Mouse (Mus musculus) layer of hippocampus, adult 8-10 months (tissue): ENCODE results near the gene Ormdl3. TPM values are rescaled to one million over a fixed set of nuclear protein-coding genes. Genes with fewer than 3 reads are reported as not detected.
A peak's percentile ranks its signal among the peaks of the same experiment; 100 is the strongest.

Experiments
- DNase-seq, 2 experiments: peaks; one replicate each; pipeline ENCODE4 v3.0.0; 2022; ENCODE audit warnings: low spot score in 2 of 2
- total RNA-seq, 4 experiments: library from RNA; stranded (reverse); gene quantifications; 2 replicates each; pipeline ENCODE4 v1.2.4; 2022

Ormdl3 gene
- total RNA-seq, 4 experiments from 2014 or later = 43.4 to 57.6 (median 48.9) TPM

- DNase-seq = no peak
Measured at GRCm38 (mm10) chr11:98588833-98589281, 1.7 kb upstream of the Ormdl3 start.

DNA sequence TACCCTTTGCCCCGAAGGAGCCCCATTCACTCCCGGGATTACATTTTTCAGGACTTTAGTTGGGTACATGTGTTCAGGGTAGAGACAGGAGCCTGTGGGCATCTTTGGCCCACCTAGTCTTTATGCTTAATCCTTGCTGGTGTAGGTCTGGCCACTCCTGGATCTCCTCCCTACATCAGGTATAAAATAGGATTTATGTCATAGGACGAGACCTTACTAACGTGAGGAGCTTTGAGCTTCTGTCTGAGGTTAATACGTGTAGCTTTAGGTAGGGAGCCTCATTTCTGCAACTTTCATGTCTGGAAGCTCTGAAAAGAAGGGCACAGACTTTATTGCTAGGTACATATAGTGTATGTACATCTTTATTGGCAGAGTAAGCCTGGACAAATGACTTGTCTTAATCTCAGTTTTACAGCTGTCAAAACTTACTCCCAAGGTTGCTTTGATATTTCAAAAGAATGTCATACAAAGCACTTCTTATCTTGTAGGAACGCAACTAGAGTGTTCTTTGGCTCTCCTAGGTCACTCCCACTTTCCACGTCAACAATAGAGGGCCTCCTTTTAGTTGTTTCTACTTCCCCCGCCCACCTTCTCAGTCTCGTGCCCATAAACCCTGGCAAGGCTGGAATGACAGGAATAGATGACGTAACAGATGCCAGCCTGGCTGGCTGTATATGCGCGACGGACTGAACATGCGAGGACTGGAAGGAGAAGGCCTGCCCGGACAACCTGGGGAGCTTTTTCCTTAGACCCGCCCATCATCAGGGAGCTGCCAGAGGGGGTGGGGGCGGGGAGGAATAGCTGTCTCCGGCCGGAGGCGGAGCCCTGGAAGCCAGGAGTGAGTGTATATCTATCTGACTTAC lies 747 bp upstream of the Ormdl3 start:
- DNase-seq = peak; percentile 41 to 50

GRCm38 (mm10) chr11:98586087-98586891 lies 879 bp downstream of the Ormdl3 start:
- DNase-seq = peak in 1 of 2 experiments; percentile 24

GRCm38 (mm10) chr11:98584629-98585177 lies 2.5 kb downstream of the Ormdl3 start:
- DNase-seq = no peak

DNA sequence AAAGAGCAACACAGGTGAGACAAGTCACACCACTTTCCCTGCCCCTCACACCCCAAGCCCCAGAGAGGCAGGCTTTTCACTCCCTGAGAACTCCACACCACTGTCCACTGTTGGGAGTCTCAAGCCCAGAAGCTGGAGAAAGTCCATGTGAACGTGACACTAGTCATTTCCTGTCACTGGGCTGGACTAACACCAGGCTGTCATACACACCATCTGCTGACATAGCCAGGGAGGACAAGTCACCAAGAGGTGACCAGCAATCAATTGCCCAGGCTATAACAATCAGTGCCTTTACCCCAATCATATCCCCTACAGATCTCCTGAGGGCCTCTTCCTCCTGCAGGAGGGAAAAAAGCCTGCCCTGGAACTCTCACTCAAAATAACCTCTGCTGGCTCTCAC lies 3.0 kb downstream of the Ormdl3 start:
- no peak for DNase-seq

DNA sequence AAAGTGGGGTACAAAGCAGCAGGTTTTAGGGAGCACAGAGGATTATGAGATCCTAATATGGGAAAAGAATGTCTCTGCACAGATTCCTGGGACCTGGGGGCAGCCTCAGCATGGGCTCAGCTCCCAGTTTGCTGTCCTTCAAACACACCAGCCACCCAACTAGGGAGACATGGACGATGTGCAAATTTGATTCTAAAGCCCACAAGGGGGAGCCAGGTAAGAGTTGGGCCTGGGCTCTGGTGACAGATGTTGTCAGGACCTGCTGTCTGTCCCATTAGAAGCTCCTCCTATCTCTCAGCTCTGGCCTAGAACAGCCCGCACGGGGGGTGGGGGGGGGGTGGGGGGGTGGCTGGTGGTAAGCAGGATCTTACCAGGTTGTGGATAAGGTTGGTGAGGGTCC lies 3.6 kb downstream of the Ormdl3 start:
- DNase-seq = no peak

- no peak for DNase-seq
Measured at GRCm38 (mm10) chr11:98583265-98583552, 4.0 kb downstream of the Ormdl3 start.

- DNase-seq = no peak
Measured at GRCm38 (mm10) chr11:98582551-98583264, 4.5 kb downstream of the Ormdl3 start.

- DNase-seq = no peak
Measured at GRCm38 (mm10) chr11:98582030-98582388, 5.2 kb downstream of the Ormdl3 start.

DNA sequence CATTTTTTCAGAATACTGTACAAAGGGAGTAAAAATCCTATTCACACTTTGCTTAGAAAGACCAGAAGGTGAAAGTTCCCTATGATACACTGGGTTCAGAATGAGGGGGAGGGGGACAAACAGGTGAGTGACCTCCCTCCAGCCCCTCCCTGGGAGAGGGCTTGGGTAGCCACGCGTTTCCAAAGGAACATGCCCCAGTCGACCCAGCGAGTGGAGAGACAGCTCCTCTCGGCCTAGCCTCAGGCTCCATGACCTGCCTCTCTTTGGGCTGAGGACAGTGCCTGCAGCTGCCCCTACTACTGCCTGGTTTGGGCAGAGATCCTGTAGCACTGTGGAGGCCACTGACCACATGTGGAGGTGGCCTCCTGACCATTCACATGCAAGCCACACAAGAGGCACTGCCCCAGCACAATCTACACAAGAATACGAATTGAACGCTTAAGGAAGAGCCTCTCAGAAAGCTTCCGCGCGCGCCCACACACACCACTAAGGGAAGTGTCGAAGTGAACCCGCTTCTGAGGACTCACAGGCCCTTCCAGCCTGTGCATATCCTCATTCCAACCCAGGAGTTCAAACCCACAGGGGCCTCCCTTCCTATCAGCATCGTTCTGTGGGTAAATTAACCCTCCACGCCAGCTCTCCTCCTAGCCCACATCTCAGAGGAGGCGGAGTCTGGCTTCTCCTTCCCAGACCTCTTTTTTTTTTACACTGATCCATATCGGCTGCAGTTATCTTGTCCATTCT lies 5.7 kb downstream of the Ormdl3 start:
- DNase-seq = no peak

- DNase-seq = no peak
Measured at GRCm38 (mm10) chr11:98580301-98581121, 6.7 kb downstream of the Ormdl3 start.

DNA sequence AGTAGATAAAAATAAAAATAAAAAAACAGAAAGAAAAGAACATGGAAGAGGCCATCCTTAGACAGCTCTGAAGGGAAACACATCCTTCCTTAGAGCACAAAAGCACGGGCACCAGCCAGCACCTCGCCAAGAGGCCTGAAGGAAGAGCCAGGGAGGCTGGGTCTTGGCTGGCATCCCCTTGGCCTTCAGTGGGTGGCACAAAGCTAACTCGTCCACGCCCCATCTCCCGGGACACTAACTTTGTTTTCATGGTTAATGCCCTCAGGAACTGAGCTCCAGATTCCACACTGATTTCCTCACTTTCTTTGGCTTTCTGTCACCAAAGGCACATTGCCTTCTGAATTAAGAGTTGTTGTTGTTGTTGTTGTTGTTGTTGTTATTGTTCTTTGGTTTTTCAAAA lies 9.4 kb downstream of the Ormdl3 start:
- no peak for DNase-seq

GRCm38 (mm10) chr11:98569461-98569860 lies 17.7 kb downstream of the Ormdl3 start:
- DNase-seq = no peak

- DNase-seq = no peak
Measured at GRCm38 (mm10) chr11:98568326-98568725, 18.8 kb downstream of the Ormdl3 start.

DNA sequence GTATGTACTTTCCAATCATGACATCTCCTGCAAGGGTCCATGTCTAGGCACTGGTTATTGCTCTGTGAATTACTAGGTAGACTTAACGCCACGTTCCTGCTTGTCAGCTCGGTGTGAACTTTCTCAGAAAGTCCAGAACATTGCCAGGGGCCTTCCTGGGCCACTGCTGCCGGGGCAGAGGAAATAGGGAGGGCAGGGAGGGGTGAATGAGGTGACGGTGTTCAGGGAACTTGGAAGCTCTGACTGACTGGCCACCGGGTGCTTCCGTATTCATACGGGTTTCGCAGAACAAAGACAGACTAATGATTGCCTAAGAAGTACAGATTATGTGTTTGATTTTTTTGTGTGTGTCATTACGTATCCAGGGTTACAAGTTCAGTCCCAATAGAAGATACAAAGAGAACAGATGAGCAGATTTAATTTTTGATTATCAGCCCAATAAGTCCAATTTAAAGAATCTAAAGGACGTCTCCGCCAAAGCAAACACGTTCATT lies 23.2 kb downstream of the Ormdl3 start:
- DNase-seq = no peak

DNA sequence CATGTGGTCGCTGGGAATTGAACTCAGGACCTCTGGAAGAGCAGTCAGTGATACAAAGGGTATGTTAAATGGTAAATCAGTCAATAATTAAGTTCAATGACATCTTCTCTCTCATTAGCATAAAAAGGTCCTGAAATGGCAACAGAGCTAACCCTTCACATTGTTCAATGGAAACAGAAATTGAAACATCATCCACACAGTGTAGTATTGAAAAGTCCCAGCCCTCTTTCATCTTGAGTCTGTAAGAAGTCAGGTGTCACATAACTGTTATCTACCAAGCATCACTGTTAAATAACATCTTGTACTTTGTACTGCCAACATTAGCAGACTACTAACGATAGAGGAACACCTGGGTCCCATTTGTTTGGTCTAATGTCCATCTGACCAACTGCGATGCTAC lies 24.1 kb downstream of the Ormdl3 start:
- DNase-seq = no peak

GRCm38 (mm10) chr11:98560942-98561341 lies 26.2 kb downstream of the Ormdl3 start:
- DNase-seq = no peak

GRCm38 (mm10) chr11:98555124-98555700 lies 32.0 kb downstream of the Ormdl3 start:
- no peak for DNase-seq

GRCm38 (mm10) chr11:98553966-98554365 lies 33.2 kb downstream of the Ormdl3 start:
- DNase-seq = no peak
